Mouse (Mus musculus): ENCODE results near the gene Cep63. TPM values are rescaled to one million over a fixed set of nuclear protein-coding genes. Genes with fewer than 3 reads are reported as not detected.

Gene Cep63
- 10 to 100 TPM; 52.5 to 59.4 TPM for total RNA-seq (2021)
- long read RNA-seq, experiment 1, full-length matches to known transcripts, result 14 of 45 reads
- long read RNA-seq, experiment 1, partial matches to known transcripts, result 4 of 45 reads
- long read RNA-seq, experiment 1, other reads (novel, unspliced or antisense), result 27 of 45 reads
- long read RNA-seq, experiment 2, full-length matches to known transcripts, result 5 of 26 reads
- long read RNA-seq, experiment 2, partial matches to known transcripts, result 3 of 26 reads
- long read RNA-seq, experiment 2, other reads (novel, unspliced or antisense), result 18 of 26 reads

DNA sequence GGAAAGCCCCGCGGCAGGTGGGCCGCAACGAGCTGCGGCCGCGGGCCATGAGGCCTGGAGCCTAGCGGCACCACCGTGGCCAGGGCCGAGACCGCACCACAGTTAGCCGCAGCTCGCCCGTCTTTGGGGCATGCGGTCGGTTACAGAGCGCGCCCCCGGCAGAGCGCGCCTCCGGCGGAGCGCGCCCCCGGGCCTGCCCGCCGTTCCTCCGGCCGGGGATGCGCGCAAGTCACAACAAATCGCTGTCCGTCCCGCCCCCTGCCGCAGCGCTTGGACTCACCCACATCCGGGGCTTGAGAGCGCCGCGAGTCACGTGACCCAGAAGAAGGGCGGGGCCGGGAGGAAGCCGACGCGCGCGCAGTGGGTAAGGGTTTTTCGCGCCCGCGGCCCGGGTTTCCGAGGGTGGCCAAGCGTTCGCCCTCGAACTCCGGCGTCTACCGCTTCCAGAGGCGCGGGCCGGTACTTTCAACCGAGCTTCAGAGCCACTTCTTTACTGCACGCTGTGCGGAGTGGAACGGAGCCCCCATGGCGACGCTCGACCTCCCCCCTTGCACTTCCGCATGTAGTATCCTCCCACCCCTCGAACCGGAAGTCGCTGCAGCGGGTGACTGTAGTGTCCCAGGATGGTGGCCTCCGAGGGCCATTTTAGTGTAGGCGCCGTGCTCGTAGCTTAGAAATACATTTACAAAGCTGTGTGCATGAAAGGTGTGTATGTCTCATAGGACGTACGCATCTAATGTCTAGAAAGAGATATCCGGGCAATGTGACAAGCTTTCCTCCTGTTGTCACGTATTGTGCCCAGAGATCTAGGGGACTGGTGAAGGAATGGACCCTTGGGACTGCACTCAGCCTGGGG lies at the start of gene Cep63, which contains the start of gene Anapc13:
Gene Cep63 (minus strand): TSS at position 552 of the 856 bp plus-strand sequence.
Gene Anapc13 (plus strand): TSS at position 314 of the 856 bp plus-strand sequence.
- peak; percentile 98 to 99 for DNase-seq

DNA sequence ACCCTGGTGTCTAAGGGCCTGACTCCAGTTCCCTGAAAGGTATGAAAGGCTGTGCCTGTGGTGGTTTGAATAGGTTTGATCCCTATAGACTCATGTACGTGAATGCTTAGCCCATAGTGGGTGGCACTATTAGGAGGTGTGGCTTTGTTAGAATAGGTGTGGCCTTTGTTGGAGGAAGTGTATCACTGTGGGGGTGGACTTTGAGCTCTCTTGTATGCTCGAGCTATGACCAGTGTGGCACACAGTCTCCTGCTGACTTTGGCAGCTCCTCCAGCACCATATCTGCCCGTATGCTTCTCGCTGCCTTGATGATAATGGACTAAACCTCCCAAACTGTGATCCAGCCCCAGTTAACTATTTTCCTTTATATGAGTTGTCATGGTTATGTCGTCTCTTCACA lies 49.6 kb upstream of the Cep63 start:
- no peak for DNase-seq

DNA sequence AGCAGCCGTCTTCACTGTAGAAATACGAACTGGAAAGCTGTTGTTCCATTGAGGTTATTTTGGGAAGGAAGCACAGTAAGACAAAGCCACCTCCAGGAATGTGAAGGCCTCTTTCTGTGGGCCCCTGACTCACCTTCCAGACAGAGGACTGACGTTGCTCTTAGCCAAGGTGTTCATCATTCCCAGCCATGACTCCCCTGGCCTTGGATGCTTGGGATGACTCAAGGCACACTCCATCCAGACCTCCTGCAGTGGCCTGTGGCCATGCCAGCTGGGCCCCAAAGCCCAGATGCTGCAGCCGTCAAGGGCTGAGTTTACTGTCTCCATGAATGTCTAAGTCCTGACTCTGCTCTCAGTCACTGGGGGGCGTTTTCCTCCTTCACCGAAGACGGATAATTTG lies 47.0 kb upstream of the Cep63 start:
- DNase-seq, result no peak

DNA sequence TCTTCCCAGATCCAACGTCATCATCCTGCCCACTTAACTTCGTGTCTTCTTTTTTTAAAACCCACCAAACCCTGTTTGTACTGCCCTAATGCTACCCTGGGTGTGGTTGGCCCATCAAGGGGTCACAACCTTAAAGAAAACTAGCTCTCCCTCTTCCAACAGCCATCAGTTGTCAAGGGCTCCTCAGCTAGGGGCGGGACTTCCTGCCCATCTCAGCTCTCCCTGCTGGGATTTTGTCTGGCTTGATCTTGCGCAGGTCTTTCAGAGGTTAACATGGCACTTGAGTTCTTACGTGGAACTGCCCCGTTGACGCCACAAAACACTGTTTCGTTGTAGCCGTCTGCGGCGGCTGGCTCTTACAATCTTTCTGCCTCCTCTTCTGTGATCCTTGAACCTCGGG lies 42.6 kb upstream of the Cep63 start:
- DNase-seq, result no peak

DNA sequence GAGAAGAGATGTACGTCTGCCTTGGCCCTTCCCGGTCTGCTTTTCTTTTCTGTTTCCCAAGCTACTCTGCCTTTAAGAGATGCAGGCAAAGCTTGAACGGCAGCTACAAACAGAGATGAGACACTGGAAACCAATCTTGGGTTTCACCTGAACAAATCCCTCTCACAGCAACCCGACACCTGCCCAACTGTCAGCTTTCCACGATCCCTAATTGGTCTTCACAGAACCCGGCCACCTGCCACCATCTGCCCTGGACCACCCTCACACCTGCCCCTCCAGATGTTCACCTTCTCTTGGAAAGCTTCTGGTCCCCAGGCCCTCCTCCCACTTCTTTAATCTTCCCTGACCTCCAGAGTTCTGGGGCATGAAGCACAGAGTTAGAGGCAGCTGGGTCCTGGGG lies 41.8 kb upstream of the Cep63 start:
- DNase-seq, result no peak

DNA sequence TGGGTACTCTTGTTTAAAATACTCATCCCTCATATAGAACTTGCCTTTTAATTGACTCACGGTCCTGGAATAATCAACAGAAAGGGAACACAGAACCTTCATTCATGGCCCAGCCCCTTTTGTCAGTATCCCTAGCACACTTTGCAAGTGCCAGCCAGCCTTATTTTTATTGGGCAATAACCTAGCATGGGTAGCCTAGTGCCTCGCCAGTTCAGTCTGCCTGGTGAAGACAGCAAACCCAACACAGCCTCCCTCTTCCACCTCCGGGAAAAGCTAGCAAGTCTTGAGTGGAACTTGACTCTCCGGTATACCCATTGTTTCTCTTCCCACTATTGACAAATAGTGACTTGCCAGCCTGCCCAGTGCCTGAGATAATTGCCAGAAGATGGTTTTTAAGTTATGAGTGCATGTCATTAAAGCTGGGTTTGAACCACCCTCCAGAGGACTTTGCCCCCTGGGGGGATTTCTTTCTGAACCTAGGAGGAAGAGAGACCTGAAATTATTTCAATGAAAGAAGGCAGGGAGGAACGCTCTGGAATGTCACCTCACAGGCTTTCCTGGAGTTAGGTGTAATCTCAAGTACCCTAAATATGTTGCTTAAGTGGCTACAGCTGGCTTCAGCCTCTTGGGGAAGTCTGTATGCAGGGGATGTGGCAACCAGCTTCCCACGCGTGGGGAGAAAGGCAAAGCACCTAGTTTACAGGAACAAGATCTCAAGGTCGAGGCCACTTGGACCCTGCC lies 30.2 kb upstream of the Cep63 start:
- no peak for DNase-seq

DNA sequence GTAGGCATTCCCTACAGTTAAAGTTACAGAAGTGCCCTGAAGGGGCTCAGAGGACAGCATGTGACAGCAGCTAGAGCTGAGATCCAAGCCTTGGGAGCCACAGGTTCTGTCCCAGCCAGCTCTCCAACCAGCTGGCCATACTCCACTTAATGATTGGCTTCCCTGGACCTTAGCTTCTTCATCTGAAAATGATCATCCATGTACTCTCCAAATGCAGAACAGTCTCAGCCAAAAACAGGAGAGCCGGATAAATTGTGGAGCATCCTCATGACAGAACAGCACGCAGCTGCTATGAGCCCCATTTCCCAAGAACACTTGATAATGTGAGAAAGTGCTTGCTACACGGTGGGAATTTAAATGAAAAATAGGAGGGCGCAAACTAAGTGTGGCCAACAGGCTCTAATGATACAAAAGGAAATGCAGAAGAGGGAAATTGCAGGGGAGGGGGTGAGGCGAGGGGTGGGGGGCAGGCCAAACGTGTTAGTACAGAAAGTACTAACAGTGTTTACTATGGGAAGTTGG lies 24.9 kb upstream of the Cep63 start:
- DNase-seq, result no peak

DNA sequence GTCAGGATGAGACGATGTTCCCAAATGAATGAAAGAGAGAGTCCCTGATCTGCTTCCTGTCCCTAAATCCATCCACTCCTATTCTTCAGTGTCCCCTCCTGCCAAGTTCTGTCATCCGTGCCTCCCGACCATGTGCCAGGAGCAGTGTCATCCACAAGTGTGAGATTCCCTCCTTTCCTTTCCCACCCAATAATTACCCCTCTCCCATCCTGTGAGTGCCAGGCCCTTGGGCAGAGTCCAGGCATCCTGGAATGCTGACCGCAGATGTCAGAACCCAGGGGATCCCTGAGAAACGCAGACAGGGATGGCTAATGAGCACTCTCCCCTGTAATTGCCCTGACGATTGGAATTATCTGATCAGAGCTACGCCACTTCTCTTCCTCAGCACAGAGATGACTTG lies 24.3 kb upstream of the Cep63 start:
- no peak for DNase-seq

DNA sequence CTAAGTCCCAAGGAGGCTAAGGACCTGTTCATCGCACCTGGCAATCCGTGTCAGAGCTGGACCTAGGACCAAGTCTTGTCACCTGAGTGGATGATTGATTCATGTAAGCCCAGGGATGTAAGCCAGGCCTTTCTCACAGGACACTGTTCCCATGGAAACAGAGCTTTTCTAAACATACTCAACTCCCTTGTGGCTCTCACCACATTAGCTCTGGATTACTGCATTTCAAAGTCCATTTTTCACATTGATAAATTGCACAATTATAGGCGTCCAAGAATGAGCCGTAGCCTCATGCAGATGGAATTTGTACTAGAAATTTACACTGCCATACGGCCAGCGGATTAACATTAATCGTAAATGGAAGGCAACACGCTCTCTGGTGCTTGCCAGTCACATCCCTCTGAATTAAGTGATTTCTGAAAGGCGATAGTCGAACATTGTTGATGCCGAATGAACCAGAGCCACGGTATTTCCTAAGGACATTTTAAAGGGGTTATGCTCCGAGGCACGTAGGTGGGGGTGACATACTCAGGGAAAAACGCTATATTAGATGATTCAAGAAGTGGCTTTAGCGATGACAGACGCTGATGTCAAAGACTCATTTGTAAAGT lies 23.7 kb upstream of the Cep63 start:
- peak; percentile 48 to 52 for DNase-seq

DNA sequence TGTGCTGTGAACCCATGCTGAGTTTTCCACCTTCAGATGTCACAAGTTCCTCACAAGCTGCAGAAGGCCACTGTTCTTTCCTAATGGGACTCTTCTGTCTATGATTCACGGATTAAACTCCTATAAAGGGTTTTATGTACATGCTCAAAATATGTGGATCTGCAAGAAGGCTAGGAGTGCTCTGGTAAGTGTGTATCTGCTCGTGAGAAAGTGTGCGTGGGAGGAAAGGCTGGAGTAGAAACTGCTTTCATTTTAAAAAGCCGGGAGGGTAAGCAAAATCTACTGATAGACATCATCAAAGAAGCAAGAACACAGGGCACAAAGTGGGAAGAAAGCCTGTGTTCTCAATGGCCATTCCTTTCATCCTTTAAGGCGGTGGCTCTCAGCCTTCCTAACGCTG lies 20.7 kb upstream of the Cep63 start:
- no peak for DNase-seq

DNA sequence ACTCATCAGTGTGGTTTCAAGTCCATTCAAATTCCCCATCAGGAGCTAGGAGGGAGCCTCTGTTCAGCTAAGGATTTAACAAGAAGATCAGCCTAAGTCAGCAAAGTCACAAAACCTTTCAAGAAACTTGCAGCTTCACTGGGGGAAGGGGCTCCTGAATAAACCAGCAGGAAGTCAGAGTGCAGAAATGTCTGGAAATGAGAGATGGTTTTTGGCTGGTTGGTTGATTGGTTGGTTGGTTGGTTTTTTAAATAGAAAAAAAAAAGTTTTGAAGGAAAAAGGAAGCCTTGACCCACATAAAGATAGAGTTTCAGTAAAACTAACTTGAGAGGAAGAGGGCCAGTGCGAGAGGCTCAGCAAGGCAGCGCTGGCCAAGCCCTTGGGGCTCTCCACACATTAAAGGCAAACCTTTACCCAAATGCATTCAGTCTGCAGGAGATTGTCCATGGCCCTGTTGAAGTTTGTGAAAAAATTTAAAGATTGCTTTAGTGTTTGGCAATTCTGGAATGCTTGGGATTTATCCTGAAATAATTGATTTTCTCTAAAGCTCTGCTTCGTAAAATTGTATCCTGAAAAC lies 18.9 kb upstream of the Cep63 start:
- no peak for DNase-seq

DNA sequence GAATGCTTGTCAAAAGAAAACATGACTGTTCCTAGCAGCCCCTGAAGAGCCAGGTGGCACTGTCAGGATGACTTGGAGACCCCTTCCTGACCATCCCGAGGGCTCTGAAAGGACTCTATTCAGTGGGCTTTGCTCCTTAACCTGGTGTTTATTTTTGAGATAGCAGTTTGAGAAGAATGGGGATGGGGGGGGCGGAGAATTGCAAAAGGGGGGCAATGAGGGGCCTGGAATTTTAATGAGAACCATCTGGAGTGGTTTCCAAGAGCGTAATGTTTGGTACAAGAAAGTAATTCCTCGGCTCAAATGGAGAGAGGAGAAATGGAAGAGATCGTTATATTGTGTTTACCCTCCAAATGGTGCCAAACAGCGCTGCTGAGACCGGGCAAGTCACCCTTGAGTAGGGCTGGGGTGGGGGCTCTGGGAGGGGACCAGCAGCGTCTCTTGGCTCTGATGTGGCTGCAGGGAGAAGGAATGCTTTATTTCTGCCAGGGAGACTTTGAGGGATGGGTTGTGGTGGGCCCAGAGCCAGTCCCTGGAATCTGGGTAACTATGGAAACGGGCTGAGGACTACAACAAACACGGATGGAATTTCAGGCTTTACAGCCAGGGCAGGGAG lies 17.3 kb upstream of the Cep63 start:
- peak; percentile 82 to 88 for DNase-seq

DNA sequence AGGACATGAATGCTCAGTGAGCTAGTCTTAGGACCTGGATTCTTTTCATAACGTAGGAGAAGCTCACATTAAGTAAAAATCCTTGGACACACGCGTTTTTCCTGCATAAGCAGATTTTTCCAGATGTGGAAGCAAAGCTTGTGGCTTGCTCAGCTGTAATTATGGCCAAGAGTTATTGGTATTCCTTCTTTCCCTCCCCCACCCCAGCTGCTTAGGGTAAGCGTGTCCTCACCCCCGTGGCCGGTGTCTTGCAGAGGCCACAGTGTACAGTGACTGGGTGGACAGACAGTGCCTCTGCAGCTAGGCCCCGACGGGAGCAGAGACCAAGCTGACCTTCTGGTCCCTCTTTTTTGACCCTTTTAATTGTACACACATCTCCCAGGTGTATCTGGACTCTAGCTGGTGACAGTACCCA lies 16.7 kb upstream of the Cep63 start:
- peak; percentile 53 to 54 for DNase-seq

DNA sequence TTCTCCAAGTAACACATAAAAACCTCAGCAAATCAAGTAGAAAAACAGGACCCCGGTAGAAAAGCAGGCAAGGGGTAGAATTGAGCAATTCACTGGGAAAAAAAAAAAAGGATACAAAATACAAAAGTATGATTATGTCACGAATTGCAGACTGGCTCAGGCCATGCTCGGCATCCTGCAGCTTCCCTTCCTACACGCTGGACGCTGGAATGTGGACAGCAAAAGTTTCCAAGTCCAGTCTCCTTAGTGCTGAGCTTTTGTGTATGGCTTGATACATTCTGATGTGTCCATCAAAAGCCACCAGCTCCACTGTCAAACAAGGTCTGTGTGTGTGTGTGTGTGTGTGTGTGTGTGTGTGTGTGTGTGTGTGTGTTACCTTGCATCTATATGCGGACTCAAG lies 15.2 kb upstream of the Cep63 start:
- no peak for DNase-seq

DNA sequence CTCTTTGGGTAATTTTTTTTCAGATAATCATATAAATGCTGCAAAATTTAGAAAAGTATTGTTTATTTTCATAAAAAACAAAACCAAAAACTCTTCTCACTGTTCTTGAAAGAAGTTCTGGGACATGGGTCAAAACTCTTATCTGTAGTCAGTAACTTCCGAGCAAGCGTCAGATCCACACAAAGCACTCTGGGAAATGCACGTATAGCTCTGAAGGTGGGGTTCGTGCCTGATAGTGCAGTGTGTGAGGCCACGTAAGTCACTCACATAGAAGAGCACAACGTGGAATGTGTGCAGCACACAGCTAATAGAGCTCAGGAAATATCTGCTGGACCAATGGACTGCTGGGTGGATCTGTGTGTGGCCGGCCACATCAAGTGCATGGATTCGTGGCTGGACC lies 13.2 kb upstream of the Cep63 start:
- no peak for DNase-seq

DNA sequence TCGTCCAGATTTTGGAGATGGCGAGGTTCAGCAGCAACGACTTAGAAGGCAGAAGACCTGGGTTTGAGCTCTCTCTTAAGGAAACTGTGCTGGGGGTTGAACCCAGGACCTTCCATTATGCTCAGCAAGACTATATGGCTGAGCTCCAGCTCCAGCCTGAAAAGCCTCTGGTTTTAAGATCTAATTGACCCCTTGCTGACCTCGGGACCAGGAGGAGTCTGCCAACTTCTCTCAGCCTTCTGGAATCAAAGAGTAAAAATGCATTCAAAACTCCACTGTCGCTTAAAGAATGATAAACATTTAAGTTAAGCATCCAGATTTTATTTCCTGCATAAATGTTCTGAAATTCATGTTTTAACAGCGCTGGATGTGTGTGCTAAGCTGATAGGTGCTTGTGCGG lies 12.6 kb upstream of the Cep63 start:
- DNase-seq, result no peak

DNA sequence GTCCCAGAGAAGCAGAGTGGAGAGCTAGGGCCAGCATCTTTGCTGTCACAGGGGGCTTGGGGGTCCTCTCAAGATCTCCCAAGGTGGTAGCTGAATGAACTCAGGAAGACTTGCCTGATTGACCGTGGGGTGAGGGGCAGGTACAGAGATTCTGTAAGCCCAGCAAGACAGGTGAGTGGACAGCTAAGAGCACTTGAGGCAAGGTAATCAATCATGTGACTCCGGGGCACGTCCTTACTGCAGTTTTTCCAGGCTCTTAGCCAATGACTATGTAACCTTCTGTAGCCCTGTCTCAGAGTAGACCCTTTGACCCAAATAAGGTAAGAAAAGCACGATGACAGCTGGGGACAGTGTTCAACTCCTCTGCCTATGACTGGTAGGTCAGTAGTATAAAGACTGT lies 10.8 kb upstream of the Cep63 start:
- DNase-seq, result no peak

DNA sequence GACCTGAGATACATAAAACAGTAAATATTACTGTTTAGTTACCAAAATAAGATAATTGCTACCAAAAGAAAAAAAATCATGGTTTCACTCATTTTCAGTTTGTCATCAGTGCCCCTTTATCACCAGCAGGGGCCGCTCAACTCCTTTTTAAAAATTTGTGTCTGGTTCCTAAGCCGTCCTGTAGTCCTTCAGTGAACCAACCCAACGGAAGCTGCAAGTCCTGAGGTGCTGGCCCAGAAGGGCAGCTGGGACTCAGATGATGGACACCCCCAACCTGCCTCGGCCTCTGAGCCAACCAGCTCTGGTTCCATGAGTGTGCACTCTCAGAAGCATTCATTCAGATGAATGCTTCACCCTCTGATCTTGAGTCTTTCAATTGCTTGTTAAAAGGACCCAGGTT lies 10.2 kb upstream of the Cep63 start:
- DNase-seq, result peak; percentile 67 to 85

DNA sequence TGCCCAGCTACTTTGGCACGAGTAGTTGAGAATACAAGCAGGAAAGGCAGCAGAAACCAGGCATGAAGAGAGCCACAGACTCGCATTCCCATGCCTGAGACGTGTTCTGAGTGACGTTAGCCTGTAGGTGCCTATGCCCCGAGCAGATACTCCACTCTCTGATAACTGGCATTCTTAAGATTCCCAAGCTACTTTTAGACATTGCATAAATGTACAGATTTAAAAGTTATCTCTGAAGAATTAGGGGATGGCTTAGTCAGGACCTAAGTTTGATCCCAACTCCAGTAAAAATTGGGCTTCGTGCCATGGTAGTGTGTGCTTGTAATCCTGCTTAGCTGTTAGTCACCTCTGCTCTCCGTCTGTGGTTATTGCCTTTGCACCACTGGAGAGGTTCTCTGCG lies 8.1 kb upstream of the Cep63 start:
- no peak for DNase-seq

DNA sequence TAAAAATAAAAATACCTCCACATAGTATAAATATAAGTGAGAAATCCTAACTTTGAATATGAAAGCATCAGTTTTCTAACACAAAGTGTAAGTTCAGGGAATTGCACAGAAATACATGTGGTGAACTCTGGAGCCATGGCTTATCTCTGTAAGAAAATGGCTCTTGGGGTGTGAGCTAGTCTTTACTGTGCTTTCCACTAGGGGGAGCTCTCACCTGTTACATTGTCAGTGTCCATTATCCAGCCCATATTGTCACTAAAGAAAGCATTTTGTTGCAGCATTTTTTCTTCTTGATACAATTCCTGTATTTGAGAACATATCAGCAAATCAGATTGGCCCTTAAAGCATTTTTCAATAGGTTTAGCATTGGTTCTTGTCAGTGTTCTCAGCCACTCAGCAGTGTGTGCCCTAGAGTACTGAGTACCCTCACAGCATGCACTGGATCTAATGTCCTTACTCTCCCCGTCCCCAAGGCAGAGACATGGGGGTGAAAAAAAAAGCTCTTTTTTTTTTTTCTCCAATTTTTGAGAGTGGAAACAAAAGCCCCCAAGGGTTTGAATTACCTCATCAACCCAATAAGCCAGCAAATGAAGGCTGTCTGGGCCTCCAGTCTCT lies 6.7 kb upstream of the Cep63 start:
- peak; percentile 63 to 82 for DNase-seq

DNA sequence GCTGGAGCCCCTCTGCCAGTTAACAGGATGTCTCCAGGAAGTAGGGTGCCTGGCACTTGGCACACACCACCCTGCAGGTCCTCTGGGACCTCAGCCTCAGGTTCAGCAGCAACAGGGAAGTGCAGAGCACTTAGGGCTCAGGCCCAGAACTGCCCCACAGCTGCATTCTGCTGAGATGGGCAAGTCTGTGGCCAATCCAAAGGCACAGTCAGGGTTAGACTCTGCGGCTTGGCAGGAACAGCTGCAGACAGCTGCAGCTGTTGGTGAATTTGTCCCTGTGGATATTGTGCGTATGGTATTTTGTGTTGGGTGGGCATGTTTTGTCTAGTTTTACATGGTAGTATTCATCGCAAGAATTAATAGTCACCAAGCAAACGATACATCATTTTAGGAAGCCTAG lies 5.8 kb upstream of the Cep63 start:
- peak in 1 of 2 experiments; percentile 6 for DNase-seq

Data from heart, adult 18-20 months (tissue).